Mouse (Mus musculus) B cell, adult 62 days (primary cell): ENCODE measurements around the gene Gm14226. TPM values are rescaled to one million over a fixed set of nuclear protein-coding genes. Genes with fewer than 3 reads are reported as not detected.

Source experiments
- total RNA-seq: library from RNA; stranded (reverse); gene quantifications from 4 replicates; pipeline ENCODE4 v1.2.4, GENCODE M21; 2023

The Gm14226 gene
- total RNA-seq = not detected in 4 replicates

DNA sequence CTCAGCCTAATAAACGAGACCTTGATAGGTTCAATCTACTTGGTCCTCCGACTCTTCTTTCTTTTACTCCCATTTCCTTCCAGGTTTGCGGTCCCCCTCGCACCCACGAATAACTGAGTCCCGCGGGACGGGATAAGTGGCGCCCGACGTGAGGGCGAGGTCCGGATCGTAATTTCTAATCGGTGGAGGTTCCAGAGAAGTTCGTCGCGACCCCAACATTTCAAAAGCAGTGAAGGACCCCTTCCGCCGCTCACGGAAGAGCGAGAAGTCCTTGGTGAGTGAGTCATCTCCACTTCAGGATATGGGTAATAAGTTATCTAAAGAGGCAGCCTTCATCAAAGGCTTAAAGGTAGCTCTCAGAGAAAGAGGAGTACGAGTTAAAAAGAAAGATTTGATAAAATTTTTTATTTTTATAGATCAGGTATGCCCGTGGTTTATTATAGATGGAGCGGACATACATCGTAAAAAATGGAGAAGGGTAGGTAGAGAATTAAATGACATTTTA is at the start of gene Gm14226:
TSS of gene Gm14226 (plus strand) at position 16 of the 505 bp plus-strand sequence.

DNA sequence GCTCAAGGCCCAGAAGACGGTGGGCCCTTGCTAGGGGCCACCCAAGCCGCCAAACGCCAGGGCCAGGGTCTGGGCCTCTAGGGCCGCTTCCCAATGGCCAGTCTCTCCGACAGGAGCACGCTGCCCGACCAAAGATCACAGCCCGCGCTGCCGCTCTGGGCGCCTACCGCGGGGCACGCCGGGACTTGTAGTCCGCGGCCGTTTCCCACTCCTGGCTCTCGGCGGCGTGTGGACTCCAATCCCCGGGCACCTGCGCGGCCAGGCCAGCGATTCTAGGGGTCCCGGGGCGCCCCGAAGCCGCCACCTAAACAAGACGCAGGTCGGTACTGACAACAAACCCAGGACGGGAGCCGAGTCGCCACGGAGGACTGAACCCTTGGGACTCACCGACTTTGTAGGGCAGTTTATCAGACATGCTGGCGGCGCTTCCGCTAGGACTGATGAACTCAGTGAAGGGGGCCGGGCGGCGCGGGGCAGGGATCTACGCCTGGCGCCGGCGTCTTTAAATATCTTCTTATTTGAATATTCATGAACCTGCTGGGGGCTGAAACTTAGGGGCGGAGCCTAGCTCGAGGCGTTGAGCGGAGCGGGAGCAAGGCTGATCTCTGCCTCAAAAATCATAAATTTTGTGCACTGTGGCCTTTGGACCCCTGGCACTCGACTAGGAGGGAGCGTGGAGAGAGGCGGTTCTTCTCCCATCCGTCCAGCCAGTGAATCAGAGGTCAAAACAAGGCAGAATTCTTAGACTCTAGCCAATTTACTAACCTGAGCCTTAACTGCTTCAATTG is 56.1 kb downstream of the Gm14226 start, which contains the start of gene Ahcy:
TSS of gene Ahcy (minus strand) at position 520 of the 788 bp plus-strand sequence.

Other genes starting within 250 kb of the Gm14226 start
- gene Gm14214, start 248.2 kb upstream of the Gm14226 start, total RNA-seq = not detected in 4 replicates
- 154 to 169 TPM (median 162 TPM) in 4 replicates for gene Raly, start 227.2 kb upstream of the Gm14226 start, total RNA-seq
- gene a, start 226.9 kb upstream of the Gm14226 start, total RNA-seq = not detected in 4 replicates
- gene Eif2s2, start 125.3 kb upstream of the Gm14226 start, total RNA-seq = 86.0 to 93.4 TPM (median 92.0 TPM) in 4 replicates
- 27.1 to 30.0 TPM (median 28.2 TPM) in 4 replicates for gene Ahcy, start 56.2 kb downstream of the Gm14226 start, total RNA-seq
- gene Itch, start 115.2 kb downstream of the Gm14226 start, total RNA-seq = 92.4 to 101 TPM (median 95.9 TPM) in 4 replicates
- 76.6 to 91.6 TPM (median 81.5 TPM) in 4 replicates for gene Dynlrb1, start 218.3 kb downstream of the Gm14226 start, total RNA-seq